ENCODE assay signal across 16 mouse cellular contexts in genomic region chr6:55323908-55324634, GRCm38 (mm10). TPM values are rescaled to one million over a fixed set of nuclear protein-coding genes. Genes with fewer than 3 reads are reported as not detected.
DNase-seq lines count a peak whose midpoint lies in the region; ATAC-seq and TF ChIP-seq lines count a peak whose summit lies in the region.
"Had no signal": no experiment of that assay in that cellular context is flagged by ENCODE, and none has a peak within 500 bp of the region (broad histone marks: within the 10 kb centered on the region; RNA-seq: fewer than 3 reads in every experiment).

No protein-coding gene starts in this region.

- H3K4me2 ChIP-seq in intestine, embryonic 14.5 days (ENCODE audit: low read length) = no peak overlapping the region
- no peak overlapping the region for H3K4me2 ChIP-seq in midbrain, postnatal 0 days (ENCODE audit: low read depth, low read length, poor library complexity, severe bottlenecking)
- H3K4me2 ChIP-seq: embryonic facial prominence, embryonic 12.5 days; limb, embryonic 12.5 days had no signal

- intact Hi-C loops in heart, postnatal 25 days (cut with DNase I) = loop anchor here (2.0 kb wide), 1 partner anchor 77 kb away; no protein-coding TSS in a partner anchor

- peak; percentile 84 for DNase-seq in MEL-GATA-1-ER (ENCODE audit: extremely low read depth, low read depth)
- peak; percentile 77 for DNase-seq in intestine, embryonic 14.5 days (ENCODE audit: low spot score)
- peak; percentile 68 to 72 for DNase-seq in kidney, postnatal 36 days
- no peak for DNase-seq in urinary bladder, postnatal 36 days (ENCODE audit: low spot score in 2 of 2)
- DNase-seq in heart, postnatal 25 days (ENCODE audit: low spot score) = no peak
- DNase-seq in midbrain, postnatal 0 days (ENCODE audit: low spot score) = no peak
- no peak for DNase-seq in embryonic facial prominence, embryonic 10.5 days (ENCODE audit: low spot score)
- DNase-seq: adrenal gland, adult 8-10 months; B cell, adult 2 months; cerebellum, adult 18-20 months had no signal

- 51% methylated on average over 17 of the region's 17 CpGs for WGBS in intestine, embryonic 14.5 days
- whole genome bisulfite sequencing in midbrain, postnatal 0 days = 89% methylated on average over 17 of the region's 17 CpGs
- WGBS in embryonic facial prominence, embryonic 10.5 days = 86% methylated on average over 17 of the region's 17 CpGs

- H3K36me3 ChIP-seq in intestine, embryonic 14.5 days (ENCODE audit: control insufficient read depth, insufficient read depth, low read length) = no peaks in the 10 kb centered on the region
- no peaks in the 10 kb centered on the region for H3K36me3 ChIP-seq in midbrain, postnatal 0 days (ENCODE audit: insufficient read depth, low read length)
- H3K36me3 ChIP-seq in embryonic facial prominence, embryonic 10.5 days (replicated peaks) = peaks cover 5% of the 10 kb centered on the region; the same call in 1 of the 2 replicates
- H3K36me3 ChIP-seq: embryonic facial prominence, embryonic 12.5 days had no signal

- H3K27me3 ChIP-seq in intestine, embryonic 14.5 days (replicated peaks; ENCODE audit: control insufficient read depth, insufficient read depth, low read length) = no peaks in the 10 kb centered on the region
- no peaks in the 10 kb centered on the region for H3K27me3 ChIP-seq in midbrain, postnatal 0 days (ENCODE audit: insufficient read depth, low read length)
- H3K27me3 ChIP-seq in embryonic facial prominence, embryonic 10.5 days (replicated peaks; ENCODE audit: low read depth, poor library complexity, severe bottlenecking) = no peaks in the 10 kb centered on the region
- H3K27me3 ChIP-seq: embryonic facial prominence, embryonic 12.5 days; limb, embryonic 12.5 days had no signal

- H3K9me3 ChIP-seq in intestine, embryonic 14.5 days (ENCODE audit: control insufficient read depth, low read length) = no peaks in the 10 kb centered on the region
- no peaks in the 10 kb centered on the region for H3K9me3 ChIP-seq in midbrain, postnatal 0 days (ENCODE audit: low read length)
- H3K9me3 ChIP-seq in embryonic facial prominence, embryonic 10.5 days = no peaks in the 10 kb centered on the region
- H3K9me3 ChIP-seq: embryonic facial prominence, embryonic 12.5 days; limb, embryonic 12.5 days had no signal

- H3K4me3 ChIP-seq in intestine, embryonic 14.5 days (ENCODE audit: low read depth, low read length) = no peak overlapping the region
- H3K4me3 ChIP-seq in midbrain, postnatal 0 days (ENCODE audit: low read depth, low read length) = no peak overlapping the region
- no peak overlapping the region for H3K4me3 ChIP-seq in embryonic facial prominence, embryonic 10.5 days
- H3K4me3 ChIP-seq: embryonic facial prominence, embryonic 12.5 days; limb, embryonic 12.5 days had no signal

- no peak overlapping the region for H3K9ac ChIP-seq in intestine, embryonic 14.5 days (ENCODE audit: low read length)
- no peak overlapping the region for H3K9ac ChIP-seq in midbrain, postnatal 0 days (replicated peaks; ENCODE audit: low read length, poor library complexity, severe bottlenecking)
- H3K9ac ChIP-seq: embryonic facial prominence, embryonic 12.5 days; limb, embryonic 12.5 days had no signal

- TF ChIP-seq CTCF in midbrain, postnatal 0 days (IDR thresholded peaks at IDR 0.05) = no peak

- H3K27ac ChIP-seq in intestine, embryonic 14.5 days (ENCODE audit: low read depth) = peak overlapping the region; percentile 48; the same call in 1 of the 2 replicates
- H3K27ac ChIP-seq in midbrain, postnatal 0 days (ENCODE audit: low read depth, low read length) = no peak overlapping the region
- no peak overlapping the region for H3K27ac ChIP-seq in embryonic facial prominence, embryonic 10.5 days (replicated peaks)
- H3K27ac ChIP-seq: embryonic facial prominence, embryonic 12.5 days; limb, embryonic 12.5 days had no signal

- peak; percentile 91 for ATAC-seq in intestine, embryonic 14.5 days (replicated peaks; ENCODE audit: low FRiP score, low TSS enrichment, low read depth)
- ATAC-seq in megakaryocyte-erythroid progenitor cell, adult 5-6 weeks (replicated peaks; ENCODE audit: low FRiP score, low TSS enrichment, poor library complexity, severe bottlenecking) = peak; percentile 64
- ATAC-seq in midbrain, postnatal 0 days (ENCODE audit: low FRiP score) = no peak

- 0 out of 2 replicates have a peak, but pooled peaks cover 3% of the 10 kb centered on the region for H3K4me1 ChIP-seq in intestine, embryonic 14.5 days (replicated peaks; ENCODE audit: control insufficient read depth, insufficient read depth, low read length)
- no peaks in the 10 kb centered on the region for H3K4me1 ChIP-seq in midbrain, postnatal 0 days (ENCODE audit: insufficient read depth, low read length)
- H3K4me1 ChIP-seq in embryonic facial prominence, embryonic 10.5 days = peaks cover 16% of the 10 kb centered on the region

RNA-seq across cellular contexts. Expression of gene Aqp1, which starts 12.2 kb away (rescaled TPM):
- polyA plus RNA-seq in intestine, embryonic 14.5 days (2014; fragmentation: Nextera tagmentation; extraction: Ambion mirVana) = 1.9 and 2.2 TPM in 2 replicates
- 441 and 451 TPM in 2 replicates for total RNA-seq in megakaryocyte-erythroid progenitor cell, adult 5-6 weeks (2014; fragmentation: Nextera tagmentation)
- total RNA-seq in megakaryocyte-erythroid progenitor cell, adult 5-6 weeks (2017) = 409 and 437 TPM in 2 replicates
- total RNA-seq in heart, postnatal 25 days (2021) = 100 to 1,000 TPM; 426 to 457 TPM
- total RNA-seq in midbrain, postnatal 0 days (2014; rRNA removed) = 2.2 and 13.2 TPM in 2 replicates
- 0.63 and 1.1 TPM in 2 replicates for polyA plus RNA-seq in midbrain, postnatal 0 days (2015; fragmentation: Nextera tagmentation; extraction: Ambion mirVana)
- 0.29 and 0.76 TPM in 2 replicates for polyA plus RNA-seq in embryonic facial prominence, embryonic 10.5 days (2016; fragmentation: Nextera tagmentation; extraction: Ambion mirVana)

RNA-seq across cellular contexts. Expression of gene Ghrhr, which starts 52.0 kb away (rescaled TPM):
- polyA plus RNA-seq in intestine, embryonic 14.5 days (2014; fragmentation: Nextera tagmentation; extraction: Ambion mirVana) = 0.18 and 0.22 TPM in 2 replicates
- total RNA-seq in megakaryocyte-erythroid progenitor cell, adult 5-6 weeks (2014; fragmentation: Nextera tagmentation) = not detected in 2 replicates
- not detected in 2 replicates for total RNA-seq in megakaryocyte-erythroid progenitor cell, adult 5-6 weeks (2017)
- total RNA-seq in heart, postnatal 25 days (2021) = not detected
- not detected in 2 replicates for total RNA-seq in midbrain, postnatal 0 days (2014; rRNA removed)
- polyA plus RNA-seq in midbrain, postnatal 0 days (2015; fragmentation: Nextera tagmentation; extraction: Ambion mirVana) = not detected in 2 replicates
- polyA plus RNA-seq in embryonic facial prominence, embryonic 10.5 days (2016; fragmentation: Nextera tagmentation; extraction: Ambion mirVana) = not detected in 2 replicates
- total RNA-seq: adrenal gland, adult 8-10 months; heart, adult 8-10 months; layer of hippocampus, postnatal 14 days had no signal
- polyA plus RNA-seq: embryonic facial prominence, embryonic 12.5 days; hindbrain, embryonic 11.5 days; limb, embryonic 12.5 days had no signal

Comparison
In these comparisons a context has a peak if more than half of its experiments do, and no peak if none do; other contexts are left out.
1. DNase-seq: peak in MEL-GATA-1-ER (single experiment), intestine, embryonic 14.5 days (single experiment) and kidney, postnatal 36 days (2 of 2); none in urinary bladder, postnatal 36 days (0 of 2), heart, postnatal 25 days (single experiment), midbrain, postnatal 0 days (single experiment) and embryonic facial prominence, embryonic 10.5 days (single experiment).
2. RNA of gene Aqp1, which starts 12.2 kb away (total RNA-seq): 426 to 457 TPM in heart, postnatal 25 days and 409 to 451 TPM in megakaryocyte-erythroid progenitor cell, adult 5-6 weeks; 2.2 to 13.2 TPM in midbrain, postnatal 0 days; every median in the first group is over 10 times any median in the second.